Mouse (Mus musculus): Measurements from ENCODE around the gene Fgf18.

Fgf18 gene

DNA sequence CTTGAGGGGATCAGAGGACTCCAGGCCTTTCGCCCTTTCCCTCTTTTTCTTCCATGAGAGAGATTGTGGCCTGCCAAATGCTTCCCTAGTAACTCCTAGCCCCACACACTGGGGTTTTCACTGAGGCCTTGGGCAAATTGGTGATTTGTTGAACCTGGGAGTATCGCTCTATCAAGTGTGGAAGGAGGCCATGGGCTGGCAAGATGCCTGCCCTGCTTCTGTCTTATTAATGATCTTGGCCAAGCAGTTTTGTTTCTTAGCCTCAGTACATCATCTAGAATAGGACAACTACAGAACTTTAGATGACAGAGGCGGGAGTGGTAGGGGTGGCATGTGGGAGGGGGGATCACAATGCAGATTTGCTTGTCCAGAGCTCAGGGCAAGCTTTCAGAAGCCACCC lies 31.4 kb downstream of the Fgf18 start:
- DNase-seq (ENCODE audit: low spot score) = no peak

DNA sequence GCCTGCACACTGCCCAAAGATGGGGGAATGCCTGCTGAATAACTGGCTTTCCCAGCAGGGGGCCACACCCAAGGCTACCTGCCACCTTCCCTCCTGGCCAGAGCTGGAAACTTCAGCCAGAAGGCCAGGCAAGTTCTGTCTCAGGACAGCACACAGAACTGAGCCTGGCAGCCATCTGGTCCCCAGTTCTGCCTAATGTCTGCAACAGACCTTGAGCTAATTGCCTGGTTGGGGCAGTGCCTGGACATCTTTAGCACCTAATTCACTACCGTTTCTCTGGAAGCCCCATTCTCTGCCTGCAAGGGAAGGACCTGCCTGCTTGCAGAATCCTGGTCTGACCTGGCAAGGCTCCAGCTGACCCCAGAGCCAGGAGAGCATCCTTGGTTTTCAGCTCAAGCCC lies 34.8 kb downstream of the Fgf18 start:
- DNase-seq (ENCODE audit: low spot score) = no peak

DNA sequence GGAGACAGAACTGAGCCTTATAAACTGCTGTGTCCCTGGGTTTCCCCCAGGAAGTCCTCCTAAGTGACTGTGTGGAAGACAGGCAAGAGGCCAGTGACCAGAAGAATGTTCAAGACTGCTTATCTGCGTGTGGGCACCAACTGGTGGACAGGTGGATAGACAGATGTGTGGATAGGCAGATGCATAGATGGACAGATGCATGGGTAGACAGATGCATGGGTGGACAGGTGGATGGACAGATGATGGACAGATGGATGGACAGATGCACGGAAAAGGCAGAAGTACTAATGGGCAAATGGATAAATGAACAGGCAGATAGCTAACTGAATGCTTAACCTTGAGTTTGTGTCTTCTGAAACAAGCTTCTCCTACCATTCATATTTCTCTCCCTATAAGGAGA lies 37.1 kb downstream of the Fgf18 start:
- no peak for DNase-seq (ENCODE audit: low spot score)

DNA sequence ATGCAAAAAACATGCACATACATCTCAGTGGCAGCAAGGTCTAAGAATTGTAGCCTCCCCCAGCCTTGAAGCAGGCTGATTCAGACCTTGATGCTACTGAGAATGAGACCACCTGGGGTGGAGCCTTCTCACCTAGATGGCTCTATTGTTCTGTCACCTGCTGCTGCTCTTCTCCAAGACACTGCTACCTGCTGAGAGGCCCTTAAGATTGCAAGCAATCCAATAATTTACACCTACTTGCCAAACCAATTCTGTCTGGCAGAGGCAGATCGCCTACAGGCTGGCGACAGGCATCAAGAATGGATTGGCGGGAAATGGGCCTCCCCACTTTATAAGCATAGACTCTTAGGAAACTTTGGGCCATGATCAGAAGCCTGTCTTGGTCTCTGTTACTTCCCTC lies 39.7 kb downstream of the Fgf18 start:
- DNase-seq (ENCODE audit: low spot score) = no peak

DNA sequence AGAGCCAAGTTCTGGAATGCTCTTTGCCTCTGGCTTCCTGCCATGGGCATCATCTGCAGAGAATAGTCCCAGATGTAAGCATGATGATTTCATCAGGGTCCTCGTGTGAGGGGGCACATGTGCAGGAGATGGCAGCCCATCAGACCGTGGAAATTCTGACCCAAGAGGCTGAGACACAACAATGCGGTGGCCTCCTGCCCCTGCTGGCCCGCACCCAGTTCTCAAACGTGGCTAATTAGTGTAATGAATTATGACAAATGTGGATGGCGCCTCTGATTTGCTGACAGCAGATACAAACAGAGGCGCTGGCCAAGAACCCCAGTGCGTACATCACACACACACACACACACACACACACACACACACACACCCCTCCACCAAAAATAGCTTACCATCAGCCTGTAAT lies 42.3 kb downstream of the Fgf18 start:
- no peak for DNase-seq (ENCODE audit: low spot score)

DNA sequence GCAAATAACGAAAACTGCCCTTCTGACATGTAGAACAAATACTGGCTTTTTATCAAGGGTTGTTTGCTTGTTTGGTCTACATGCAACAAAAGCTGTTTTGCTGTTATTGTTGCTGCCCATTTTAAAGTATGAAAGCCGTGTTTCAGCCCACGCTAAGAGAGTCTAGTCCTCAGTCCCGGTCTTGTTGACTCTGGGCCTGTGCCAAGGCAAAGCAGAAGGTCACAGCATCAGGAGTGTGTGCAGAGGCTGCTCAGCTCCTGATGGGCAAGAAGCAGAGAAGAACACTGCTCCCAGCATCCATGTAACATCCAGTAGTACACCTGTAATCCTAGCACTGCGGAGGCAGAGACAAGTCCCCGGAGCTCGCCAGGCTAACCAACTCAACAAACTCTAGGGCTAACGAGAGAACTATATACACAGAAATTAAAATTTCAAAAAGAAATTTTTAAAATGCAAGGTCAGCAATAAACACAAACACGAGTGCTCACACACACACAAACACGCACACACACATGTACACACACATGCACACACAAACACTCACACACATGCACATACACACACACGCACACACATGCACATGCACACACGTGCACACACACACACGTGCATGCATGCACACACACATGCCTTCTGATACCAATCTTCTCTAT lies 43.8 kb downstream of the Fgf18 start:
- DNase-seq (ENCODE audit: low spot score) = no peak

DNA sequence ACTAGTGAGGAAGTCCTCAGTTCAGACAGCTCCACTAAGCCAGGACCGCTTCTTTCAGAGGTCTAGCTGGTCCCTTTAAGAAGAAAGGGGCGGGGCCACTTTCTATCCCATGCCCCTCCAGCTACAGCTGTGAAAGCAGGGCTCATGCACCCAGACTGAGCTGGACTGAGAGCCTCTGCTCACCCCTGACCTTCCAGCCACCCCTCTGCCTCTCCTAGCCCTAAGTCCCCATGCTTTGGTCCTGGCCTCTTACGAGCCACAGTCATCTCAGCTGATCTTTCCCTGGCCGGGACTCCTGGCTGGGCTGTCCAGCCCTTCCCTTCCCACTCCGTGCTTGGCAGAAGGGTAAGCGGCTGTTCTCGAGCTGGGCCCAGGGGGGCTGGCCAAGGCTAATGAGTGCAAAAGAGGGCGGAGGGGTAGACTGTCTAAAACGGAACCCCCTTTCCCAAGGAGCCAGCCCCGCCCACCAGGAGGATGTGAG lies 47.1 kb downstream of the Fgf18 start:
- no peak for DNase-seq (ENCODE audit: low spot score)

DNA sequence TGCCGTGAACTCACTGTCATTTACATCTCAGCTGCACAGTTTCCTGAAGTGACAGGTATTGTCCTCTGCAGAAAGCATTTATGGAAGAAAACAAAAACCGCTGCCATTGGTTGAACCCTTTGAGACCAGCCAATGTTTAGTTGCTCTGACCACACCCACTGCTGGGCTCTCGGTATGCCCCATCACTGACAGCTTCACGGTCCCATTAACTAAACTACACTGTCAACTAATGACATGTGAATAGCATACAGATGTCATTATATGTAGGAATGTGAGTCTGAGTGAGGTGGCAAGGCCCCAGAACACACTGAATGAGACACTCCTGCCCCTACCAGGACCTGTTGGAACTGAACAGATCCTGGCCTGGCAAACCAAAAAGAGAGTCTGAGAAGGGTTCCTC lies 47.8 kb downstream of the Fgf18 start:
- no peak for DNase-seq (ENCODE audit: low spot score)

DNA sequence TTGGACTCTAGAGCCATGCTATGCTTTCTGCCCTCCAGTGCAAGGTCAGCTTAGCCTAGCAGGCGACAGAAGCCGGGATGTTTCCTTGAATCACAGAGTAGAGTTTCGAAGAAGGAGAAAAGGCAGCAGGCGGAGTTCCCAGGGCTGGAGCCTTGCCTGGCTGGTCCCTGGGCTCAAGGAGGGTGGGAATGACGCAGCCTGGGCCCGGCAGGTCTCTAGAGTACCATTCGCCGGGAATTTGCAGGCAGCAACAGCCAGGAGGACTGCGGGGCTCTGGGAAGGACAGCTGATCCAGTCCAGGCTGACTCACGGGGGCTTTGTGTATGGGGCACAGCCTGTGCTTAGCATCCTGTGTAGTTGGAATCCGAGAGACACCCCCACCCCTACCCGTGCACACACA lies 48.8 kb downstream of the Fgf18 start:
- DNase-seq (ENCODE audit: low spot score) = no peak

DNA sequence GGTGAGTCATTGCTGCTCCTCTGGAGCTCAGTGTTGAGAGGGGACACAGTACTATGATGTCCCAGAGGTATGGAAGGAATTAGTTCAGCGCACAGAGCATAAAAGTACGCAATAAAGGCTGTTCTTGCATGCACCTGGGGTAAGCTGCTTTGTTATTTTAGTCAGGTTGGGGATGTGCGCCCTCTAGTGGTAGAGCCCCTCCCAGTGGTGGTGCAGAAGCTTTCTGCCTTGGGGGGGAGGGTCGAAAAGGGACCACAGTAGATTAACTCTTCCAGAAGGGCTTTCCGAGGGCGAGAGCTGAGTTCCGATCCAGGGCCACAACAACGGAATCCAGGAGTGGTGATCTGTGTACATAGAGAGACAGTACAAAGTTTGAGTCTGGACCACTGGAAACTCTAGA lies 49.3 kb downstream of the Fgf18 start:
- no peak for DNase-seq (ENCODE audit: low spot score)

DNA sequence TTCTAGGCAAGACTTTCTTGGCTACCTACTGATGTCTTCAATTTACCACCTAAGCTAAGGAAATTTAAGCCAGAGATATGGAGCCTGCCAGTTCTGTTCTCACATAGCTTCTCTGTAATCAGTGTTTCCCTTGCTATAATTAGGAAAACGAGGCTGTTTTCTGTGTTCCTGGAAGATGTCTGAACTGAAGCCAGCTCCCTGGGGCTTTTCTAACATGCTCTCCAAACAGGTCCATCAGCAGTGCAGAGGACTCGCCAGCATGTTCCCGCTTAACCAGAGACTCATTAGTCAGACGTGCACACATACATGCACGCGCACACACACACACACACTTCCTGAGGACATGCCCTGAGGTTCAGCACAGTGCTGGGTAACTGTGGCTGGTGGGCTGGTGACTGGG lies 57.3 kb downstream of the Fgf18 start:
- no peak for DNase-seq (ENCODE audit: low spot score)

DNA sequence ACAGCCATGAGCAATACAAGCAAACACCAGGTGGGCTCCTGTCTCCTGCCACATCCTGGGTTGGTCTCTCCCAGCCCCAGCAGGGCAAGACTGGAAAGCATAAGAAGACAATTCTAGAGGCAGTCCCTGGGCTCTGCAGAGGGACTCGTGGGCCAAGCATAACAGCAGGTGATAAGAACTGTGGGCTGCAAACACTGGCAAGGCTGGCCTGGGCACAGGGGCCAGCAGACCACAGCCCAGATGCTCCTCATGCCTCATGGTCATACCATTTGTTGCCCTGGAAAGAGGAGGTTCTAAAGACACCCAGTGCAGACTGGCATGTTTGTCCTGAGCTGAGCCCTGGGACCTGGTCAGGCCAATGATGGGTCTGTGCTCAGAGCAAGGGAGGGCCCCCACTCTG lies 59.0 kb downstream of the Fgf18 start:
- DNase-seq (ENCODE audit: low spot score) = no peak

DNA sequence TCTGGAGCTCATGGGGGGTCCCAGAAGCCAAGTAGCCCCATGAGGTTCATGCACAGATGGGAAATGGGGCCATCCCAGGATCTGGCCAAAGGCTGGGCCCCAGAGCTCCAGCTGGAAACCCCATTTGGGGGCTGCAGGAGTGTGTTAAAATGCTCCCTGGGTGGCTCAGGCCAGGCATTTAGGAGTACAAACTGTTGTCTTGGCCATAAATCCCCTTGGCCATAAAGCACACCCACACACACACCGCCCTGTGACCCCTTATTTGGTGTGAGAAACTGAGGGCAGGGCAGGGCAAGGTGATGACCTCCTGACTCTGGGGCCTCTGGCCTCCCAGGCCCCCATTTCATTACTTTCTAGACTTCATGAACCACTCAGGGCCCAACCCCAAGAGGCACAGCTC lies 61.2 kb downstream of the Fgf18 start:
- no peak for DNase-seq (ENCODE audit: low spot score)

DNA sequence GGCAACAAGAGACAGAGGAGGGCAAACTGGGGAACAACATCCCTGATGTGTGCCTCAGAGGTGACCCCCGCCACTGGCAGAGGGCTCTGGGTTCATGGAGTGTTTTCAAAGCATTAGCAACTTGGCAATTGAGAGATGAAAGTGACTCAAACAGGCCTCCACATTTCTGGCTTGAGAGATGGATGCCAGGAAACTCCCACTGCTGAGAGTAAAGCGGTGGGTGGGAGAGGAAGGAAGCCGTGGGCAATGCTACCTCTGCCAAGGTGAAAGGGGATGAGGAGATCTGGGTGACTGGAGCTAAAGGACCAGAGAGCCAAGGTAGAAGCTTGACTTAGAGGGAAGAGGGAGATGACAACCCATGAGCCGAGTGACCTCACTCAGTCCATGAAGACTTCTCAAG lies 61.7 kb downstream of the Fgf18 start:
- DNase-seq (ENCODE audit: low spot score) = no peak

DNA sequence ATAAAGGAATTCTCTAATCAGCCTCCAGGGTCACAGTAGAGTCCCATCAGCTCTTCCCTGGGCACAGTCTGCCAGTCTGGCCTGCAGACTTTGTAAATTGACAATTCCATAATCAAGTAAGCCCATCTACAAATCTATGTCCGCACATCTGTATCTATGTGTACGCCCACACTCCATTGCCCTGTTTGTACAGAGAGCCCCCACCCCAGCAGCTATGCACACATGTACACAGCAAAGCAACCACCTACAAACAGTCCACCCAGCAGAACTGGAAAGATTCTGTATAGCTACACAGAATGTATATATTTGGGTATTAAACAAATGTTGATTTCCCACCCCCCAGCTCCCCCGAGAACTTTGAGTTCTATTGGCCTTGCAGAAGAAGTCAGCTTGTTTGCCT lies 62.1 kb downstream of the Fgf18 start:
- DNase-seq (ENCODE audit: low spot score) = no peak

DNA sequence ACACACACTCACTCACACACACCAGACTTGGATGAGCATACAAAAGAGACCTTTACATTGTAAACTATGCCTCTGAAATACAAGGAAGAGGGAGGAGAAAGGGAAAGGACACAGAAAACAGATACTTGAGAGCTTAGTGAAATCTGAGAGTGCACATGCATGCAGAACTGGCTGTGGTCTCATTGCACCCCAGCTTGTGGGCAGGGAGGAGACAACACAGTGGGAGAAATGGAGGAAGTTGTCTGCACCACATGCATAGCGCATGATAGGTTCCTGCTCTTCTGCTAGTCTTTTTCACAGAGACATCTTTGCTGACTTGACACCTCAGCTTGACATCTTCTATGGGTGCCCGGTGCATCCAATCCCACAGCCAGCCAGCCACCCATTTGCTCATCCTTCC lies 63.2 kb downstream of the Fgf18 start:
- DNase-seq (ENCODE audit: low spot score) = no peak

DNA sequence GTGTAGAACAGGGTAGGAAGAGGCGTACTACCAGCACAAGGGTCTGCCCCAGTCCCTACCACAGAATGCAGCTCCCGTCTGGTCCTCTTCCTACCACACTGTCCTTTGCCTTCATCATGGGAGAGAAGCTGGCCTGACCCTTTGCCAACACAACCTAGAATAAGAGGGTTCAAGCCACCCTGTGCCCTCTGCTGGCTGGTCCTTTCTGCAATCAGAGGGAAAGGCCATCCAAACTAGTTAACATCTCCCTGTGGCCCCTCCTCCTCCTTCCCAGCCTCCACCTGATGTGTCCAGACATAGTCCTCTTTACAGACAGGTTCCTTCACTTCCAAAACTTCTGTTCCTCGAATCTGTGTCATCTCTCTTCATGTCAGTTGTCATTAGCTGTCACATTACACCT lies 66.0 kb downstream of the Fgf18 start:
- DNase-seq (ENCODE audit: low spot score) = no peak

DNA sequence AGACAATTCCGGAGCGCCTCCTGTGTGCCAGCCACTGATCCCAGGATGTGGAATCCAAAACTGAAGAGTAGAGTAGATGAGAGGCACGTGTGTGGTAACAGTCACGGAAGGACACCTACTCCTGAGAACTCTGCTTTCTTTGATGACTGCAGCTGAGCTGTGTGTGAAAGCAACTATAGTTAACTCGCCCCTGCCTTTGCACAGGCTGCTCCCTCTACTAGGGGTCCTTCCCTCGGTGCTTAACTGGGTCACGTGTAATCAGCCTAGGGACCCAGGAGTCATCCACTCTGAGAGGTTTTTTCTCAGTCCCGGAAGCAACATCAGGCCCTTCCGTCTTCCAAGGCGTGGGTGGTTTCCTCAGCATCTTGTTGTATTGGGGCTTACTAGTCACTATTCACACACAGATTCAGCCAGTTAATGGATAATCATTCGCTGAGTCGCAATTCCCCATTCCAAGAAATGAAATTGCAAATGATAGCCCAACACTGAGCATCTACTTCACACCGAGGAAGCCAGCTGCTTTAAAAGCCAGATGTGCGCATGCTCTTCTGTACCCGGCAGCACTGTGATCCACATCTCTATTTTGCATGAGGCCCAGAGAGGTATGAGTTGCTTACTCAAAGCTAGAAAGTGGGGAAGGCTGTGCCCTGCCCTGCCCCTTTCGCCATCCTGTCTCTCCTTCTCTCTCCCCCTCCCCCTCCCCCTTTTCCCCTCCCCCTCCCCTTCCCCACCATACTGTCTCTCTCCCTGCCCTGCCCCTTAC lies 67.0 kb downstream of the Fgf18 start:
- DNase-seq (ENCODE audit: low spot score) = no peak

DNA sequence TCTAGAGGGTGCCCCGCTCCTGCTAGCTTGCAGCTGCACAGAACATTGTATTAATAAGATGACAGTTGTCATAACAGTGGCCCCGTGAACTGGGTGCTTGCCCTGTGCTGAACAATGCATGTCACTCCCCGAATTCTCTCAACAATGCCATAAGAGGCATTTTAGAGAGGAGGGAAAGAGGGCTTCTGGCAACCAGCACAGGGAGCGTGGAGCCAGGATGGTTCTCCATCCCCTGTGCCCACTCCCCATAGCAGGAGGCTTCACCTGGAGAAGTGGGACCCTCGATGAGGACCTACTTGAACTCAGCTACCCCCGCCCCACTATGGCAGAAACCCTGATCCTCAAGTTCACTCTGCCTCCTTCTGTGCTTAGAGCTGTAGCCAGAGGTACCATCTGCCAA lies 67.8 kb downstream of the Fgf18 start:
- no peak for DNase-seq (ENCODE audit: low spot score)

DNA sequence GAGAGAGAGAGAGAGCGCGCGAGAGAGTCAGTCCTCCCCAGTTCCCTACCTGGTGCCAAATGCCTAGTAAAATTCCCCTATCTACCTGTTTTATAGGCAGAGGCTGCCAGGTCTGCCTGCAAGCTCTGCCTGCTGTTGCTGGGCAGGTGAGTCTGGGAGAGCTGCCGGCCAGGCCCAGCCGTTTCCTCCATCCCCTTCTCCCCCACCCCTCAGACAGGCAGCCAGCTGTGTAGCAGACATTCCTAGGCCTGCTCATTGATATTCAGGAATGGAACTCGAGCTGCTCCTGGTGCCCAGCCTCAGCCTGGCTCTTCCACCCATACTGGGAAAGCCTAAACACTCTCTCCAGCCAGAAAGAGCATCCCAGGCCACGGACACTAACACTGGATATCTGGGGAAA lies 69.2 kb downstream of the Fgf18 start:
- no peak for DNase-seq (ENCODE audit: low spot score)

DNA sequence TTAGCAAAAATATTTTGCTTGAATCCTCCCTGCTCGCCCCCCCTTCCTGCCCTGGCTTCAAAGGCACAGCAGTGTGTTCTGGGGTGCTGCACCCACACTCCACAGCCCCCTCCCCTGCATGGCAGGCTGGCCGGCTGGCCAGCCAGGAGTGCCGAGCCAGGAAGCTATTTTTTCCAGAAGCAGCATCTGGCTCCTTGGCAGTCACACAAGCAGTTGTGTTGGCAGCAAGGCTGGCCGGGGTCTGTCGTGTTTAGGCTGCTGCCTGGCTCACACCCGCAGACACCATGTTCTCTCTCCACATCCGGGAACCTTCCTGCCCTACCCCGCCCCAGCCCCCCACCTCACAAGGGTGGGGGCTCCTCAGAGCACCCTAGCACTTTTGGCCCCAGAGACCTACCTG lies 71.9 kb downstream of the Fgf18 start:
- DNase-seq (ENCODE audit: low spot score) = no peak

DNA sequence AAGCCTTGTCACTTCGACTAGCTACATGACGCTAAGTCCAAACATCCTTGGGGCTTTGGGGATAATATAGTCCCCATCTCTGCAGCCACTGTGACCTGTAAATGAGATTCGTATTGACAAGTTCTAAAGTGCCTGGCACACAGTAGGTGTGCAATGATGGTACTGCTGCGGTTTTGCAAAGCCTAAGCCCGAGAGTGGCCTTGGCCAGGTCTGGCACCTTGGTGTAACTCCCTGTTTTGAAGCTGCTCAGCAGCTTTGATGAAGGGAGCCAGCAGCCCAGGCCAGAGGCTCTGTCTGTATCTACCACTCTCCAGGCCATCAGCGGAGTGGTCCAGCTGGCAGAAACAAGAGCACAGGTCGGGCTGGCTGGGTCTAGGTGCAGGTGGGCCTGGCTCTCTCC lies 72.7 kb downstream of the Fgf18 start:
- DNase-seq (ENCODE audit: low spot score) = no peak

DNA sequence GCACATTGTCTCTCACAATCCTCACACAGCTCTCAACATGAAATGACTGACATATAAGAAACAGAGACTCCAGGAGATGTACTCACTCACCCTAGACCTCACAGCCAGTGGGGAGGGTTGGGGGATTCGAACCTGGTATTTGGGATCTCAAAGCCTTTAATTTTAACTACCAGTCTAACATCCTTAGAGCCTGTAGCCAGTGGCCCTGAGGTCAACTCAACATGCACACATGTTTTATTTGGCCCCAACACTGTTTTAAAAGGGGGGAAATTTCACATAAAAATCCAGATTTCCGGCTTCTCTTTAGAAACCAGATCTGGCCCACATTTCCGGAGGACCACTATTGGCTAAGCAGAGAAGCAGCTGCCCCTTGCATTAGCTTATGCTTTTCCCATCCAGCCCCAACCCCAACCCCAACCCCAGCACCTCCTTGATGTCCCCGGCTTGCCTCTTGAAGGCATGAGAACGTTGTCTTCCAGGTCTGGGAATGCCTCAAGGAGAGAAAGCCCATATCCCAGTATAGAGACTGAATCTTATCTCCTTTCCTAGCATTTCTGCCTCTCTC lies 75.8 kb downstream of the Fgf18 start:
- DNase-seq (ENCODE audit: low spot score) = no peak

DNA sequence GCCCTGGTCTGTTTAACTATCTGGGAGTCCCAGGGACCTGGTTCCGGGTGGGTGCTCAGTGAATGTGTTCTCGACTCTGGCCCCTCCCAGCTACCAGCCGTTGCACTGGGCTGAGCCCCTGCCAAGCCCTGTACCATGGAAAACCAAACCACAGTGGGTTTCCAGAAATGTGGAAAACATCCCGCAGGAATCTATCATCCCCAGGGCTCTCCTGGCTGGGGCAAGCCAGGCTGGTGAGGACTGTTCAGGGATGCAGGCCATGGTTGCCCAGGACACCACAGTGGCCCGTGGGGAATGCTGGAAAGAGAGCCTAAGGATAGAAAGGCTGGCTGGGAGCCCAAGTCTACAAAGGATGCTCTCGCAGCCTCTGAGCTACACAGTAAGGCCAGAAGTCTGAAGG lies 76.7 kb downstream of the Fgf18 start:
- no peak for DNase-seq (ENCODE audit: low spot score)
